Comparison of ENCODE assay signal across 17 mouse cellular contexts in the genomic region with DNA sequence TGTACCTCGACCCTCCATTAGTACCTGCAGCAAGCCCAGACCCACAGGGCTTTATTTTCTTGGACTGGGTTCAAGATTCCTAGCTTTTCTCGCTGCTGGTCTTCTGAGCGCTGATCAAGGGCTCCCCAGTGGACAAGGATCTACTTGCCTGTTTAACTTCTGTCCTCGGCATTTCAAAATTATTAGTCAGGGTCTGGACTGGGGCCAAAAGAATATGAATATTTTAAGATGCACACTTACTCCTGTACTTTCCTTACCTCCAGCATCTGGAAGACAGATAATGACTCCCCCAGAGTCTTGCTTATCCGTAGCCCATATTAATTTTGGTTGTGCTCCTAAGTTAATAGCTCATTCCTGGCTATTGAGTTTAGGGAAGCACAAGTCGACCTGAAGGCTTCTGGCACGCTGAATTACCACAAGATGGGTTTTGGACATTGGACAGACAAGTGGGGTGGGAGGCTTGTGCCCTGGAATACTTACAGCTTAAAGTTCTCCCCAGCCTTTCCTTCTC.
"Had no signal": no experiment of that assay in that cellular context is flagged by ENCODE, and none has a peak within 500 bp of the region (broad histone marks: within the 10 kb centered on the region; RNA-seq: fewer than 3 reads in every experiment).

No protein-coding gene starts in this region.

- H3K4me2 ChIP-seq: lung, embryonic 14.5 days; midbrain, embryonic 11.5 days; midbrain, embryonic 13.5 days; neural tube, embryonic 13.5 days; neural tube, embryonic 15.5 days had no signal

- H3K9me3 ChIP-seq: midbrain, embryonic 13.5 days; neural tube, embryonic 13.5 days; neural tube, embryonic 15.5 days had no signal

- H3K4me1 ChIP-seq: midbrain, embryonic 13.5 days; neural tube, embryonic 13.5 days; neural tube, embryonic 15.5 days had no signal

- H3K9ac ChIP-seq: lung, embryonic 14.5 days; midbrain, embryonic 13.5 days; neural tube, embryonic 13.5 days; neural tube, embryonic 15.5 days had no signal

- ATAC-seq: midbrain, embryonic 13.5 days; midbrain, embryonic 16.5 days had no signal

- H3K27me3 ChIP-seq: midbrain, embryonic 13.5 days; neural tube, embryonic 13.5 days; neural tube, embryonic 15.5 days had no signal

- H3K4me3 ChIP-seq: midbrain, embryonic 13.5 days; myocyte; neural tube, embryonic 13.5 days; neural tube, embryonic 15.5 days had no signal

- H3K36me3 ChIP-seq: midbrain, embryonic 13.5 days; neural tube, embryonic 13.5 days; neural tube, embryonic 15.5 days had no signal

- DNase-seq: lung, adult 18-20 months; lung, embryonic 14.5 days; lung, postnatal 10 days; lung, postnatal 4 days; right cerebral cortex, adult 18-20 months; right cerebral cortex, postnatal 25 days; right cerebral cortex, postnatal 4 days; spleen, adult 18-20 months; thymus, adult 18-20 months; thymus, postnatal 14 days; thymus, postnatal 36 days had no signal

- H3K27ac ChIP-seq: midbrain, embryonic 13.5 days; neural tube, embryonic 13.5 days; neural tube, embryonic 15.5 days had no signal
